Mouse (Mus musculus) frontal cortex, postnatal 10 days (tissue): Measurements from ENCODE around the gene Ttll9.
A peak's percentile ranks its signal among the peaks of the same experiment; 100 is the strongest.

Source experiments
- DNase-seq, 2 experiments: peaks; one replicate each; pipeline ENCODE4 v3.0.0; 2022; ENCODE audit warnings: low spot score in 2 of 2, mixed read lengths in 1 of 2

The Ttll9 gene

DNA sequence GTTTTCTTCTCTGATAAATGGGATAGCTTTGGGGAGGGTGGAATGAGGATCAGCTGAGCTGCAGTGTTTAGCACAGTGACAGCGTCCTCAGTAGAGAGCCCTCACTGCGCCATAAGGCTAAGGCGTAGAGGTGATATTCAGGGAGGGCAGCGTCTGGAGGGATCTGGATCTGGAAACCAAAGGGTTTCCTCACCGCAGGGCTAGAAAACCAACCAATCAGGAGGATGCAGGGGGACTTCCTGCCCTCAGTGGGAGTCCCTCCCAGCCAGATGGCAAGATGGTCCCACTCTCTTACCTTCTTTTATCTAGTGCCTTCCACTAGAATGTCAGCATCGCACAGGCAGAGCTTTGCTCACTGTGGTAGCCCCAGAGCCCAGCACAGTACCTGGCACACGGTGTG, 20.5 kb upstream of the Ttll9 start:
- no peak for DNase-seq

GRCm38 (mm10) chr2:152942898-152943515, 19.3 kb upstream of the Ttll9 start:
- no peak for DNase-seq

DNA sequence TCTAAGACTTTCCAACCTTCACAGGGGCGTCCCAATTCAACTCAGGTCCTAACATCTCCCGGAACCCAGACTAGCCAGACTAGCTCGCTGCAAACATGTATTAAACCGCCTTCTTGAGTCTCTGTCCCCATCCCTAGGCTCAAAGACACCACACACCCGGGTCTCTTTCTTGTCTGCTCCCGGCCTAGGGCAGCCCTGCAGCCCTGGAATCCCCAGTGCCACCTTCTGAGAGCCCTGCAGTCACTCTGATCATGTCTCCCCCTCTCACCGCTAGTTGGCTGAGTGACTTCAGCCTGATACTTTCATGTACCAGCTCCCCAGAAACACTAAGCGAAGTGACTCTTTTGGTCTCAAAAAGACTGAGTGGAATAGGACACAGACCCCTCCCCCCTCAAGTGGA, 18.7 kb upstream of the Ttll9 start:
- DNase-seq, result no peak

- no peak for DNase-seq
Measured at GRCm38 (mm10) chr2:152944013-152944412, 18.3 kb upstream of the Ttll9 start.

DNA sequence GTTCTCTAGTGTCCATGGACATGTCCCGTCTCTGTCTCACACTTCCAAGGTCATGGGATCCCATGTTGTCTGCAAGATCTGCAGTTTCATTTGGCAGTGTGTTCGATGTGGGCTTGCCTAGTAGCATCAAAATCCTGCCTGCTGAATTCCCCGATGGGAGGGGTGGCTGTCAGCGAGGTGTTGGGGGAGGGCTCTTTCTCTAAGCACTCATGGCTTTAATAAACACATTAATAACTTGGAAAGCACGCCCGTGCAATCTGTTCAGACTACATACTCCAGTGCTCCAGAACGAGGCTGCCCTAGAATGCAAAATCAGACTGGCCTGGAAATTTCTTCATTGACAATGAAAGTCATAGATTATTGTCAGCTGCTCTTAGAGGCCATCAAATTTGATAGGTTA, 15.2 kb upstream of the Ttll9 start:
- no peak for DNase-seq

GRCm38 (mm10) chr2:152948438-152949020, 13.8 kb upstream of the Ttll9 start:
- DNase-seq, result no peak

GRCm38 (mm10) chr2:152950358-152951064, 11.8 kb upstream of the Ttll9 start:
- no peak for DNase-seq

DNA sequence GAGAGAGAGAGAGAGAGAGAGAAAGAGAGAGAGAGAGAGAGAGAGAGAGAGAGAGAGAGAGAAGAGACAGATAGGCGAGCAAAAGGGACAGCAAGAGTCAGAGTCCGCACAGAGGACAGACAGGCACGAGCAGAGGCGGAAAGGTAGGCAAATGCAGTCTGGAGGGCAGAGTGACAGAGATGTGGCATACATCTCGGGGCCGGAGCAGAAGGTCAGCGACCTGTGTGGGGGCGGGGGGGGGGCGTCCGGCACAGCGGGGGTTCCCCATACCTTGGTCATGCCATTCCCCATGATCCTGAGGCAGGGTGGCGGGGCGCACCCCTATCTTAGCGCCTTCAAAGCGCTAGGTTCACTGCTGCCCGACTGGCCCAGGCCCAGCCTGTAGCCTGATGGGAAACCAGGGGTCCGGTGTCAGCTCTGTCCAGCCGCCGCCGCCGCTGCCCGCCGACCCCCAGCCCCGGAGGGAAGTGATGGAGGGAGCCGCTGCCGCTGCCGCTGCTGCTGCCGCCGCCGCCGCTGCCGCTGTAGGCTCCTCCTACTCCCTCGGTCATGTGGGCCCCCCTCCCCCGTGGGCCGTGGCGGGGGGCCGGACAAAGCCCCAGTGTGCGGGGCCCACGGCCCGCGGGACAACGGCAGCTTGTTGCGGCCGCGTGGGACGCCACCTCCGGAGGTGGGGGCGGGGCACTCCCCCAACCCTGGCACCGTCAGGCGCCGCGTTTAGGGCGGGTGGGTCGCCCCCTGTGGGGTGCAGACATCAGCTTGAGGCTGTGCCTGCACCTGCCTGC, 11.0 kb upstream of the Ttll9 start, which contains the start of gene Dusp15:
Gene Dusp15, minus strand, starts transcription at position 634 of the 785 bp plus-strand sequence.
- peak; percentile 68 to 72 for DNase-seq

DNA sequence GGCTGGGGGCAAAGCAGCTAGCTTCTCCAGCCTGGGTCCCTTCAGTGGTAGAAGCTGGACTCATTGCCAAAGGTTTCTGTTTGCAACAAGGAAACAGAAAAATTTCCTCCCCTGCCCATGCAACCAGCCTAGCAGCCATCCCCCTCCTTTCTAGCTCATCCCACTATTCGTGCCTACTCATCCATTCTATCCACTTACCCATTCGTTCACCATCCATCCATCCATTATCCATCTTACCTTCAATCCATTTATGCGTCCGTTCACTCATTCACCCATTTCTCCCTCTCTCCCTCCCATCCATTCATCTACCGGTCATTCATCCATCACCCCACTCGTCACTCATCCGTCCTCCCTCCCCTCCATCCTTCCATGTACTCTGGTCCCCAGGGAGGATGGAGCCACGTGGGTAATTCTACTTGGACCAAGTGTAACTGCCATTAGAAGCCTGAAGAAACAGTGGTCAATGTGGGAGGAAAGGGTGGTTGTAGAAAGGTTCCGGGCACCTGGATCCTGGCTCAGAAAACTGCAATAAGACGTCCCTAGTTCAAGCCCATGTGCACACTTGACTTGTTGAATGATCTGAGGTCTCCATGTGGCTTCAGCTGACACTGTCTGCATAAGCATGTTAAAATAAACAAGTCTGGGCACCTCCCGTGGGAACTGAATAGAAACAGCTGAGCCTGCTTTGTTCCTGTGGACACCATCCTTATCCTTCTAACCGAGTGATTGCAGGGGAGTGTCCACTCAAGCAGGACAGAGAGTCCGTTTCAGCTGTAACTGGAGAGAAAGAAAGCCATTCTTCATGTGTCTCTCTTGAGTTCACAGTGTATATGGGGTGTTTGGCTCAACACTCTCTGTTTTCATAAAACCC, 10.2 kb upstream of the Ttll9 start:
- no peak for DNase-seq

- no peak for DNase-seq
Measured at GRCm38 (mm10) chr2:152958116-152958515, 4.2 kb upstream of the Ttll9 start.

DNA sequence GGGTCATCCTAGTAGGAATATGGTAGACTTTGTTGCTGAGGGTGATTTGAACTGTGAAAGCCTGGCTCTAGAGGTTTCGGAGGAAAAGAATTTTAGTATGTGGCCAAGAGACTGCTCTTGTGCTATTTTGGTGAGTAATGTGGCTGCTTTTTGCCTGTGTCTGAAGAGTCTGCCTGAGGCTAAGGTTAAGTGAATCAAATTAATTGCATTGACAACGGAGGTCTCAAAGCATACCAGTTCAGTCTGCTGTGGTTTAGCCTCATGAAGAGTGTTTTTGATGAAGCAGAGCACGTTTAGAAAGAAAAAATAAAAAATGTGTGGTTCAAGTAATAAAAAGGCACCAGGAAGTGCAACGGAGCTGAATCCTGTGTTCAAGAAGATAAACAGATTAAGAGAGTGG, 3.3 kb downstream of the Ttll9 start:
- no peak for DNase-seq

- DNase-seq, result no peak
Measured at GRCm38 (mm10) chr2:152976991-152977390, 14.7 kb downstream of the Ttll9 start.

DNA sequence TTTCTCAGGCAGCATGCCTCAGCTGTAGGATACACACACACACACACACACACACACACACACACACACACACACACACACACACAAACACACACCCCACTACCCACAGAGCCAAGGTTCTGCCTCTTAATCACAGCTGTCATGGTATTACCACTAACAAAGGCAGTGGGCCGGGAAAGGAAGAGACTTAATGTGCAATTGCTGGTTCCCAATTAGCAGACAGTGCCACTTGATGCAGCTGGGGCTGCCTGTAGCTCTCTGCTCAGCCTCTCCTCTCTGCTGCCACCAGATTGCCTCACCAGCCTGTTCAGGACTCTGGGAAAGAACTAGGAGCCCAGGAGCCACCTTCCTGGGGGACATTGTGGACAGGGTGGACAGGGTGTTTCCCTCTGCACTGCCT, 23.3 kb downstream of the Ttll9 start:
- DNase-seq, result peak; percentile 25 to 43

GRCm38 (mm10) chr2:152991529-152991928, 29.2 kb downstream of the Ttll9 start:
- no peak for DNase-seq

DNA sequence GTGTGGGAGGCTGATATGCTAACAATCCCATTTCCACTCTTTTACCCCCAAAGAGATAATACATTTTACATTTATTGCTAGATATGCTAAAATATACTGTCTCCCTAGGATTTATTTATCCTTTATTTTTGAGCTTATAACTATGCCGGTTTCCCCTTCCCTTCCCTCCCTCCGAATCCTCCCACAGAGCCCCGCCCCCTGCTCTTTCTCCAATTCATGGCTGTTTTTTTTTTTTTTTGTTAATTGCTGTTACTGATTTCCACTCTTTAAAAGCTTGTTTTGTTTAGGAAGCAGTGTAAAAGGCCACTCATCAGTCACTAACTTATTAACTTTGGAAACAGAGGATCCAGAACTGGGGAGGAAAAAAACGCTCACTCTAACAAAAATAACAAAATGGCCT, 34.8 kb downstream of the Ttll9 start:
- no peak for DNase-seq

GRCm38 (mm10) chr2:153002492-153003248, 40.4 kb downstream of the Ttll9 start:
- DNase-seq, result no peak

DNA sequence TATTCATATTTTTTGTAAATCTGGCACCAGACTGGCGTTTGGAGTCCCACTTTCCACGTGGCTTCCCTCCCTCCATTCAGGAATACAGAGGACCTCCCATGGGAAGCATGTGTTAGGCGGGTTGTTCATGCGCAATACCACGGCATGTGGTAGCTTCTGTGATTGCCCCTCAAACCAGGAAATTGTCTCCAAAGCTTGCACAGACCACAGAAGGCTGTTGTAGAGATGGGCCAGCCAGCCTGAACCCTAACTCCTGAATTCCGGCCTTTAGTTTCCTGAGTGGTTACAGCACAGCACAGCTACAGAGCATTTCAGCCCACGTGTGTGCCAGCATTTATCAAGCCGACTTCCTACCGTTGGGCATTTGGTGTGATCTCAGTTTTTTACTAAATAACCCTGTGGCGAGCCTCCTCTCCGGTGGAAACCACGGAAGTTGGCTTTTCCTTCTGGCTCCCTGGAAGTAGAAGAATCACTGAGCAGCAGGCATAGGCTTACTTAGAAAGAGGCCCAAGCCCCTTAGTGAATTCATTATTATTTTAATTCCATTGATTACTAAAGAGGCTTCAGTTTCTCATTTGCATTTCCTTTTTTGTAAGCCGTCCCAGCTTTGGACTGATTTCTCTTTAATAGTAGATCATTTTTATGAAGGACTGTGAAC, 41.5 kb downstream of the Ttll9 start:
- no peak for DNase-seq

GRCm38 (mm10) chr2:153005981-153006380, 43.7 kb downstream of the Ttll9 start:
- no peak for DNase-seq

DNA sequence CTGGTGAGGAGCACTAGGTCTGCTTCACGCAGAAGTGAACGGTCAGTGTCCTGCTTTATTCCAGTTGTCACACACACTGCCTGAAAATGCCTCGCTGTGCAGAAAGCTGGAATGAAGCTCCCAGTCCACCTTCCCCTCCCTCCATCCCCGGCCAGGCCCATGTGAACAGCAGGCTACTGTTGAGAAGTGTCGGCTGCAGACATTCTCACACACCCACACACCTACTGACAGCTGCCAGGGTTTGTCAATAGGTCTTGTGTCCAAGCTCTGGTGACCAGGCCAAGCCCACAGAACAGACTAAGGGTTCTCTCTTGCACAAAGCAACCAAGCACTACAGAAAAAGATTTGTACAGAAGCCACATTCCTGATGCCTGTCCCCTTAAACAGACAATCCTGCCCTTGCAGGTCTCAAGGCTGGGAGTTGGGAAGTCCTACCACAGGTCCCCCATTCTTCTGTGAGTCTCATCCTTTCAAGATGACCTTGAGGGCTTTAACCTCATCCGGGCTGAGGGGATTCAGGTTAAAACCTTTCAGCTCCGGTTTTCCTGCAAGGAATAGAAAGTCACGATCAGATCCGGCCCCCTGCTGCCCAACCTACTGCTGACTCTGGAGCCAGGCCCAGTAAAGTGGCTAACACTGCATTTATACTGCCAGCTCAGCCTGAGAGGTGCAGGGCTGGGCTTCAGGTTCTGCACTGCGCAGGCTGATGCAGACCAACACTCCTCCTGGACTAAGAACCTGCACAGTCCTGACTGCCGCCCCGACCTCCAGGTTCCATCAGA, 47.1 kb downstream of the Ttll9 start:
- DNase-seq, result no peak
